Mouse (Mus musculus): ENCODE data around the gene Gm7075. TPM values are rescaled to one million over a fixed set of nuclear protein-coding genes. Genes with fewer than 3 reads are reported as not detected.
"Not testable (repeated sequence)": the region's sequence is repeated elsewhere in the genome, so short reads cannot be mapped to it uniquely, and the experiment has no call there.

Gm7075 gene
- total RNA-seq, 2 experiments from 2014 or later: not detected

DNA sequence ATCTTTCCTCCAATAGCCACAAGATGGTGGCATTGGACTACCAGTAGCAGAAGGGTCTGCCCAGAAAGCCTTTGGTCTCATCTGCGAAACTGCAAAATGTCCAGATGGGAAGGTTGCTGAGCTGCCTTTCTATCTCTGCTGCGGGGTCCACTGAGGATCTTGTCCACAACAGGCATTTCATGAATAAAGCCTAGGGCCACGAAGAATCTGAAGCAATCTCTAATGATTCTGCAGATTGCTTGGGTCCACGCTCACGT, 1.1 kb upstream of the Gm7075 start:
- no peak for DNase-seq

DNA sequence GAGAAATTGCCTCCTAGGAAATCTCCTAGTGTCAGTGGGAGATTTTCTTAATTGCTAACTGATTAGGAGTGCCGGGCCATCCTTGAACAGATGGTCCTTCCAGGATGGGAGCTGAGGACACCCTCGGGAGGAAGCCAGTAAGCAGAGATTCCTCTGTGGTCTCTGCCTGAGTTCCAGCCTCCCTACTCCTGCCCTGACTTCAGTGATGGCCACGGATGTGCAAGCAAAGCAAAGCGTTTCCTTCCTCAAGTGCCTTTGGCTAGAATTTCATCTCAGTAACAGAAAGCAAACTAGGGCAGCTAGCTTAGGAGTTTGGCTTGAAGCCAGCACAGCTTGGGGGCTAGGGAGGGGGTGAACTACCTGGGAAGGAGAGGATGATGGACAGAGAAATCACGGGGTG, 4.5 kb downstream of the Gm7075 start:
- DNase-seq: no peak

- no peak for DNase-seq
Observed at GRCm38 (mm10) chr10:63415850-63416249, 5.7 kb downstream of the Gm7075 start.

DNA sequence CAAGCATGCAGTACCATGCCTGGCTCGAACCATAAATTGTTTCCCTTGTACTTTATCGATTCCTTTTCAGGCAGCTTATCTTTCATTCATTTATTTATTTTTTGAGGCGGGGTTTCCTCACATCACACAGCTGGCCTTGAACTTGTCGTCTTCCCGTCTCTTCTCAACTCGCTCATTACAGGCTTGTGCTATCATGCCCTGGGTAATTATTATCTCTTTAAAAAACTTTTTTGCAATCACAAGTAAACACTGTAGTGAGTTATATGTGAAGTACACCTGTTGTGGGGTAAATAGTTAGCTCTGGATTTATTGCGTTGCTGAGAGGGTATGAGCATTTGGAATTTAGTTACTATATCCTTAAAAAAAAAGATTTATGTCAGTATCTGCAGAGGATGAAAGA, 6.3 kb downstream of the Gm7075 start:
- no peak for DNase-seq

DNA sequence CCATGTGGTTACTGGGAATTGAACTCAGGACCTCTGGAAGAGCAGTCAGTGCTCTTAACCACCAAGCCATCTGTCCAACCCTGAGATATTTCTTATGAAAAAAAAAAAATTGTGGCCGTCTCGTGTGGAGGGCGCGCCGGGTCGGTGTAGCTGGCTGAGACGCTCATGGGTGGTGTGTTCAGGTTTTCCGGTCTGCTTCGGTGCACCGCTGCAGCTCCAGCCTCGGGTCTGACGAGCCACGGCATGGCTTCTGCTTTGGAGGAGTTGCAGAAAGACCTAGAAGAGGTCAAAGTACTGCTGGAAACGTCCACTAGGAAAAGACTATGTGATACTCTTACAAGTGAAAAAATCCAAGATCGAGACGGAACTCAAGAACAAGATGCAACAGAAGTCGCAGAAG, 8.8 kb downstream of the Gm7075 start:
- DNase-seq: no peak

- not testable (repeated sequence) for DNase-seq
Observed at GRCm38 (mm10) chr10:63411674-63412073, 9.9 kb downstream of the Gm7075 start.

GRCm38 (mm10) chr10:63410162-63410956, 11.2 kb downstream of the Gm7075 start:
- DNase-seq: no peak

GRCm38 (mm10) chr10:63403636-63404035, 18.0 kb downstream of the Gm7075 start:
- no peak for DNase-seq

- no peak for DNase-seq
Observed at GRCm38 (mm10) chr10:63402731-63403504, 18.7 kb downstream of the Gm7075 start.

- no peak for DNase-seq
Observed at GRCm38 (mm10) chr10:63396963-63397362, 24.6 kb downstream of the Gm7075 start.

DNA sequence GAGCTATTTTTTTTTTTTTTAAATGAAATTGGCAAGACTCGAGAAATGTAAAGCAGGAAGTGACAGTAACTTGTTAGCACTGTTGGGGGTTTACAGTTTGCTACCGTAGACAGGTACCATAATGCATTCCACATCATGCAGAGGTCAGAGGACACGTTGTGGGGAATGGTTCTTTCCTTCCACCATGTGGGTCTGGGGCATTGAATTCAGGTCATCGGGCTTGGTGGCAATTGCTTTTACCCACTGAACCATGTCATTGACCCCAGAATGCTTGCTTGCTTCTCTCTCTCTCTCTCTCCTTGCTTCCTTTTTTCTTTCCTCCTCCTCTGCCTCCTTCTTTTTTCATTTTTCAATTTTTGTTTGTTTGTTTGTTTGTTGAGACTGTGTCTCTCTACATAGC, 32.6 kb downstream of the Gm7075 start:
- DNase-seq: no peak

DNA sequence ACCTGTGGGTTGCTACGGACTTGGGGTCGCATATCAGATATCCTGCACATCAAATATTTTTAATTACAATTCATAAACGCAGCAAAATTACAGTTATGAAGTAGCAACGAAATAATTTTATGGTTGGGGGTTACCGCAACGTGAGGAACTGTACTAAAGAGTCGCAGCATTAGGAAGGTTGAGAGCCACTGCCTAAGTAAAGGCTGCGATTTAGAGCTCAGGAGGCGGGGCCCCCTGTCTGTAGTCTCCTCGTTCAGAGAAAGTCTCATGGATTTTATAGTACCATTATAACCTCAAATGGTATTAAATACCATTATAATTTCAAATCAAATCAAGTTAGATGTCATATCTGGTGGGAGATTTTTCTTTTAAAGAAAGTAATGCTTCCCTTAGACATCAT, 34.6 kb downstream of the Gm7075 start:
- no peak for DNase-seq

- DNase-seq: peak; percentile 74
Observed at GRCm38 (mm10) chr10:63386444-63386843, 35.1 kb downstream of the Gm7075 start.

DNA sequence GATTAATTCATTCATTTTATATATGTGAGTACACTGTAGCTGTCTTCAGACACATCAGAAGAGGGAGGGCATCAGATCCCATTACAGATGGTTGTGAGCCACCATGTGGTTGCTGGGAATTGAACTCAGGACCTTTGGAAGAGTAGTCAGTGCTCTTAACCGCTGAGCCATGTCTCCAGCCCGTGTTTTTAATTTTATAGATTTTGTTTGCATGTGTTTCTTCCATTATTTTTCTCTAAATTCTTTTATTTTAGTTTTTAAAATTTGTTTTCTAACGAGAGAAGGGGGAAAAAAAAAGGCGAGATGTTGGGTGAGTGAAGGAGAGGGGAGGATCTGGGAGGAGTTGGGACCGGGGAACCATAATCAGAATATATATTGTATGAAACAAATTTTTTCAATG, 35.7 kb downstream of the Gm7075 start:
- DNase-seq: not testable (repeated sequence)

GRCm38 (mm10) chr10:63382372-63383279, 39.0 kb downstream of the Gm7075 start, which contains the start of gene Dnajc12:
Dnajc12 (plus strand) TSS chr10:63382443.
- DNase-seq: peak; percentile 82

DNA sequence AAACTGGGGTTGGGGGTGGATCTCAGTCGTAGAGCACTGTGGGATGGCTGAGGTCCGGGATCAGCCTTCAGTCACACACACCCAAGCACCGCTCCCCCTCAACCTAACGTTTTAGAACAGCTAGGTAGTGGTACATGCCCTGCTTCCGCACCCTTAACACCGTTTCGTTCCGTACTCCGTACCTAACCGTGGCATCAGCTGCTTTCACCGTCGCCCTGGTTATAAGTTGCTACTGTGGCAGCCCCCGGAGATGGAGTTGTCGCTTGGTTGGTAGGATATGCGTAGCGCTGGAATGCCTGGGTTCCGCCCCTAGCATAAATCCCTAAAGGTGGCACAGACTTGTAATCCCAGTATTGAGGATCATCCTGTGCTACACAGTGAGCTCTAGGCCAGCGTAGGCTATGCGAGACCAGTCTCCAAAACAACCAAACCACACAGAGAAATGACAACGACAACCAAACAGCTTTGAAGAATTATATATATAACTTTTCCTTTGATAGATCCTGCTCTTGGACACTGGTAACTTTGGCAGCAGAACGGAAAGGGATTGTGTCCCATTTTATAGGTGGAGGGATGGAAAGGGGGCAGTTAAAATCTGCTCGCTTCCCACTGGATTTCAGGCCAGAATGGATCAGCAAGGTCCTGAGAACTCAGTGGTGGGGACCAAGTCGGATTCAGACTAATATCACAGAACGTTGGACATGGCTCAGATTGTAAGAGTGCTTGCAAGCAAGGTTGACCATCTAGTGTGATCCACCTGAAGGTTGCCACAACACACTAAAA, 39.9 kb downstream of the Gm7075 start, which contains the start of gene Sirt1:
Sirt1 (minus strand) TSS at position 207 of the 783 bp plus-strand sequence.
- no peak for DNase-seq

DNA sequence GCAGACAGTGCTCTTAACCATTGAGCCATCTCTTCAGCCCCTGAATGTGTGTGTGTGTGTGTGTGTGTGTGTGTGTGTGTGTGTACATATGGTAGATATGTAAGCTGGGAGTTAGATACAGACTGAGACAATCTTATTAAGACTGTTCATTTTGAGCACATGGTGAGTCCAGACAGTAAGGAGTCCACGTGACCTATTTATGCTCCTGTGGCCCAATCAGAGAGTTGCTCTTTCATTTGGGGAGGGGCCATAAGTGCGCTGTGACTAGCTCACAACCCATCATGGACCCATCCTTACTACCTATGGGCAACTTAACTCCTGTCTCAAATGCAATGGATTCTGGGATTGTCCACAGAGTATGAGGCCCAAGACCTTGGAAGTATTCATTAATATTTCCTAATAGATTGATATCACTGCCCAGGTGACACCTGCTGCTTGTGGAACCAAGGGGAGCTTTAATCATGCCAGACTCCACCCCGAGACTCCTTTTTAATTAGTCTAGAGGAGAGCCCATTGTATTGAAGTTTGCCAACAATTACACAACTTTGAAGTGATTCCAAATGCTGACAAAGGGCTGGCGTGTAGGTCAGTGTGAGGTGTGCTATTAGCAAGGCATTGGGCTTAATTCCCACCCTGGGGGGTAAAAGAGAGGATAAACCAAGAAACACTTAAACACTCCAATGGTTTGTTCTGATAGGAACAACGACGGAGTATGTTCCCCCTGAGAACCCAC, 42.5 kb downstream of the Gm7075 start:
- no peak for DNase-seq

GRCm38 (mm10) chr10:63377468-63377867, 44.1 kb downstream of the Gm7075 start:
- DNase-seq: no peak

- DNase-seq: no peak
Observed at GRCm38 (mm10) chr10:63376303-63376702, 45.3 kb downstream of the Gm7075 start.
